Mouse (Mus musculus) myocyte (in vitro differentiated cells): ENCODE measurements around the gene Gm28308. TPM values are rescaled to one million over a fixed set of nuclear protein-coding genes. Genes with fewer than 3 reads are reported as not detected.

Experiments used
- H3K27me3 ChIP-seq: one replicate; pipeline ENCODE4 v1.6.1; 2011; ENCODE audit not compliant: control insufficient read depth, insufficient read depth, insufficient read length
- H3K36me3 ChIP-seq: one replicate; pipeline ENCODE4 v1.6.1; 2011; ENCODE audit not compliant: control insufficient read depth, insufficient read depth
- H3K4me2 ChIP-seq: one replicate; pipeline ENCODE4 v1.6.1; 2011; ENCODE audit warnings: low read depth, control low read depth
- H3K4me3 ChIP-seq: one replicate; pipeline ENCODE4 v1.5.1; 2011; ENCODE audit warnings: mild to moderate bottlenecking, control low read depth, moderate library complexity
- H3K79me2 ChIP-seq: one replicate; pipeline ENCODE4 v1.6.1; 2011; ENCODE audit not compliant: control insufficient read depth, insufficient read depth
- H3ac ChIP-seq: one replicate; pipeline ENCODE4 v1.6.1; 2011; ENCODE audit not compliant: control insufficient read depth, insufficient read length
- CEBPB ChIP-seq: IDR thresholded peaks from 2 replicates; pipeline ENCODE4 v1.6.1; 2011; ENCODE audit warnings: mild to moderate bottlenecking, moderate library complexity; ENCODE audit not compliant: poor library complexity, insufficient read depth, severe bottlenecking
- E2F4 ChIP-seq: IDR thresholded peaks from one replicate; pipeline ENCODE4 v1.6.1; 2011; ENCODE audit warnings: mild to moderate bottlenecking, control low read depth, moderate library complexity; ENCODE audit not compliant: insufficient read depth
- MAX ChIP-seq: IDR thresholded peaks from one replicate; pipeline ENCODE4 v1.6.1; 2011; ENCODE audit warnings: low read depth, mild to moderate bottlenecking, control low read depth
- MYOD1 ChIP-seq, 3 experiments: IDR thresholded peaks; one replicate each; pipeline ENCODE4 v1.6.1; 2011; ENCODE audit warnings: control low read depth in 2 of 3, low read depth in 2 of 3, mild to moderate bottlenecking in 2 of 3, moderate library complexity in 1 of 3; ENCODE audit not compliant: insufficient read length in 2 of 3, control insufficient read depth in 1 of 3
- MYOG ChIP-seq, 3 experiments: IDR thresholded peaks; one replicate each; pipeline ENCODE4 v1.6.1; 2011; ENCODE audit warnings: control low read depth in 2 of 3, low read depth in 2 of 3, mild to moderate bottlenecking in 2 of 3; ENCODE audit not compliant: insufficient read length in 2 of 3, control insufficient read depth in 1 of 3, insufficient read depth in 1 of 3
- POLR2A ChIP-seq: IDR thresholded peaks from one replicate; pipeline ENCODE4 v1.6.1; 2011; ENCODE audit warnings: low read depth, mild to moderate bottlenecking, control low read depth, moderate library complexity; ENCODE audit not compliant: insufficient read length
- POLR2AphosphoS2 ChIP-seq: IDR thresholded peaks from one replicate; pipeline ENCODE4 v1.6.1; 2011; ENCODE audit warnings: low read depth, control low read depth; ENCODE audit not compliant: insufficient read length
- REST ChIP-seq: IDR thresholded peaks from one replicate; pipeline ENCODE4 v1.6.1; 2011; ENCODE audit warnings: mild to moderate bottlenecking, control low read depth, moderate library complexity; ENCODE audit not compliant: insufficient read depth, insufficient read length
- SRF ChIP-seq: IDR thresholded peaks from one replicate; pipeline ENCODE4 v1.6.1; 2011; ENCODE audit warnings: low read depth; ENCODE audit not compliant: control insufficient read depth, insufficient read length
- TCF12 ChIP-seq: IDR thresholded peaks from one replicate; pipeline ENCODE4 v1.6.1; 2011; ENCODE audit warnings: mild to moderate bottlenecking, control low read depth; ENCODE audit not compliant: poor library complexity, insufficient read depth, severe bottlenecking
- TCF3 ChIP-seq: IDR thresholded peaks from one replicate; pipeline ENCODE4 v1.6.1; 2011; ENCODE audit warnings: low read depth, control low read depth; ENCODE audit not compliant: insufficient read length
- USF1 ChIP-seq: IDR thresholded peaks from one replicate; pipeline ENCODE4 v1.6.1; 2011; ENCODE audit warnings: low read depth, mild to moderate bottlenecking, control low read depth, moderate library complexity
- polyA plus RNA-seq: library from polyadenylated mRNA; unstranded; fragments of >200 nt; fragmentation: generic; extraction: Trizol; gene quantifications from one replicate; pipeline ENCODE4 v1.2.1, GENCODE M21; 2012; ENCODE audit warnings: missing spikeins

The Gm28308 gene
- polyA plus RNA-seq, 1 experiment: 0.52 TPM

DNA sequence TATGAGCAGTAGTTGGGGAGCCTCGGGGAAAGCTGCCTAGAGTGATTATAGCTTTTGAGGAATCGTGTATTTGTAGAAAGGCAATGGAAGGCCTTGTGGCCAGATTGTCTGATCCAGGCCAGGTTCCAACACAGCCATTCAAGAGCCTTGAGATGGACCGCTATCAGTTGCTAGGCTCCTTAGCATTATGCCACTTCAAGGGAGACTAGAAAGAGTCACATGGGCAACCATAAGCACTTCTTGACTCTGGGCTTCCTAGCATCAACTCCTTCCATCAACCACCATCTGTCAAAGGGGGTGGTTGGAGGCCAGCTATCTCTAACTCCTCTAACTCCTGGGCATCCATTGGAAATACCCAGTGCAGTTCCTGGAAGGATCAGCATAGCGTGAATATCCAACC is 36.7 kb upstream of the Gm28308 start:
- H3K79me2 ChIP-seq: peaks cover 32% of the 10 kb centered on the region
- peak overlapping the region; percentile 90 for H3K4me2 ChIP-seq
- H3K36me3 ChIP-seq: no peaks in the 10 kb centered on the region
- H3K27me3 ChIP-seq: no peaks in the 10 kb centered on the region
- TF ChIP-seq E2F4 (no peak), POLR2A (no peak), USF1 (no peak), MYOD1 (IDR thresholded peaks at IDR 0.05; ENCODE audit: control insufficient read depth in 1 of 3, insufficient read length in 2 of 3, low read depth in 2 of 3) (no peak), TCF3 (no peak), REST (no peak), MAX (no peak), POLR2AphosphoS2 (no peak), CEBPB (no peak)
- peak overlapping the region; percentile 90 for H3K4me3 ChIP-seq
- peak overlapping the region; percentile 27 for H3ac ChIP-seq

DNA sequence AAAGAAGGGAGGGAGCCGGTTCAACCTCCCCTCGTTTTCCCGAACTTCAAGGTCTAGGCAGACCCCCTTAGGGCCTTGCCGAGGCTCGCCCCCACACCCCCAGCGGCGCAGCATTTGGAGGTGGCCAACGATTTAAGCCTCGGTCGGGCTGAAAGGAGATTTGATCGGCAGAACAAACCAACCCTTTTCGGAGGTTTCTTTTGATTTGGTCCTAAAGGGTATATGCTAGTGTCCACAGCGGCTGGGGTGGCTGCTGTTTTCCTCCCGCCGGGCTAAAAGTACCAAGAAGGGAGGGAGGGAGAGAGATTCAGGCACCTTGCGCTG is 36.2 kb upstream of the Gm28308 start:
- Histone ChIP-seq H3K36me3 (no peaks in the 10 kb centered on the region), H3ac (peak overlapping the region; percentile 27), H3K79me2 (peaks cover 36% of the 10 kb centered on the region), H3K27me3 (no peaks in the 10 kb centered on the region), H3K4me3 (peak overlapping the region; percentile 90), H3K4me2 (peak overlapping the region; percentile 90)
- TF ChIP-seq POLR2A (no peak), REST (no peak), TCF3 (no peak), MYOD1 (IDR thresholded peaks at IDR 0.05; ENCODE audit: control insufficient read depth in 1 of 3, insufficient read length in 2 of 3, low read depth in 2 of 3) (no peak), TCF12 (no peak), POLR2AphosphoS2 (no peak), SRF (no peak), USF1 (no peak), E2F4 (no peak), MYOG (IDR thresholded peaks at IDR 0.05; ENCODE audit: control insufficient read depth in 1 of 3, insufficient read depth in 1 of 3, insufficient read length in 2 of 3, low read depth in 2 of 3) (no peak), MAX (no peak), CEBPB (no peak)

DNA sequence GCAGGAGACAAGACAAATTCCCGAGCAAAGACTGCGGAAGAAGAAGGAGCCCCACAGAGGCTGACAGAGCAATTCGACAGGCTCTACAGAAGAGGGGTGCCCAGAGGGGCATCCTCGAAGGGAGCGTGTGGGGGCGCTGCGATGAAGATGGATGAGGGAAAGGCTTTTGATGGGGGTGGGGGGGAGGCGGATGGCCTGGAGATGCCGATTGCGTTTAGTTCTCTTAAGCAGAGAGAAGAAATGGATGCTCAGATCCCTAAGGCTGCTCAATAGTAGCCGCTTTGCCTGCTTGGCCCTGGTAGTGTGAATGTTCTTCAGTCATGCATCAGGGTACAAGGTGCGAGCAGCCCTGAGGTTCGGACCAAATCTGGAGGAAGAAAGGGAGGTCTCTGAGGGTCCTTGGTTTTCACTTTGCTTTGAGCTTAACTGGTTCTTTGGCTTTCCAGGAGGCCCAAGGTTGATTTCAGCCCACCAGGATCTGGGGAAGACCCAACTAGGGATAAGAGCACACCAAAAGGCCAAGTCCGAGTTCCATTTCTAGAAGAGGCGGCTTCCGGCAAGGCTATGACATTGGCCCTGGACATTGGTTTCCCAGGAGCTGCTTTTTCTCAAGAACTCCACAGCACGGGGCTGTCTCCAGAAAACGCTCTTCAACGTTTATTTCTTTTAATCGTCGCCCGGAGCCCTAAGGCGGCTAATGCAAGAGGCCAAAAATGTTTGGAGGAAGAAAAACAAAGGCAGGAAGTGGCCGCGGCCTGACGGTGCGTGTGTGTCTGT is 35.7 kb upstream of the Gm28308 start:
- Histone ChIP-seq H3K36me3 (no peaks in the 10 kb centered on the region), H3K4me3 (peak overlapping the region; percentile 90), H3K27me3 (no peaks in the 10 kb centered on the region), H3K4me2 (peak overlapping the region; percentile 90), H3K79me2 (peaks cover 42% of the 10 kb centered on the region), H3ac (peak overlapping the region; percentile 27)
- TF ChIP-seq CEBPB (no peak), POLR2AphosphoS2 (peak; percentile 33), MAX (no peak), SRF (no peak), TCF3 (no peak), TCF12 (no peak), REST (no peak), MYOG (IDR thresholded peaks at IDR 0.05; ENCODE audit: control insufficient read depth in 1 of 3, insufficient read depth in 1 of 3, insufficient read length in 2 of 3, low read depth in 2 of 3) (no peak), USF1 (no peak), E2F4 (no peak), POLR2A (peak; percentile 26), MYOD1 (IDR thresholded peaks at IDR 0.05; ENCODE audit: control insufficient read depth in 1 of 3, insufficient read length in 2 of 3, low read depth in 2 of 3) (no peak)

DNA sequence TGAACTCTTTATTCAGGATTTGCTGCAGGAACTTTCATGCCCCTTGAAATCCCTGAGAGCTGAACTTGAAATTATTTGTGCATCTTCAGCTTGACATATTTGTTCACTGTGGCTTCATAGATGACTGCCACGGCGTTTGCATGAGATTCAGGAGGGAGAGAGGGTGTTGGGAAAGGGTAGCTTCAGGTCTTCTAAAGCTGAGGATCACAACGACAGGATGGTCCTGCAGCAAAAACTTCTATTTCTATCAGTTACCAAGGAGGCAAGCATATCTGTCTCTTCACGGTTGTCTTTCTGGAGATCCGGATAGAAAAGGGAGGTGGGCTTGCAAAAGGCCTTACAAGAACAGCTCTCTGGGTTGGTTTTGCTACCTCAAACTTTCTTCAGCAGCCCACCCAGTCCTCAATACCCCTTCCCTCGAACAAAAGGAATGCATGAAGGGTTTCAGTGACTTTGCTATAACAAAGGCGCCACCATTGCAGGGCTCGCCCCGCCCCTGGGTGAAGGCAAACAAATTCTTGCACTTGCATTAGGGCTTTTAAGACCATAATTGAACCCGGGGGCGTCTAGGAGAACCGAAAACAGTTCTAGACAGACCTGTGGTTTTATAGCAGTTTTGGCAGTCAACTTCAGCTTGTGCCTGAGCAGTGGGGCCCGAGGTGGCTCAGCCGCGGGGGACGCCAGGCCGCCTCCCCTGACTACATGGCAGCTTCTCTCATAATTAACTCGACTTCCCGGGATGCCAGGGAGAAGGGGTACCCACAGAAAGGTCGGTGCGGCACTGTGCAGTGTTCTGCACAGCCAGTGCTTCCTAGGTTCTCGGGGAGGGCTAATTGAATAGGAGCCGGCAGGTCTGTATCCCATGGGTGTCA is 34.9 kb upstream of the Gm28308 start:
- H3K4me3 ChIP-seq: peak overlapping the region; percentile 90
- TF ChIP-seq POLR2AphosphoS2 (no peak), POLR2A (no peak), TCF3 (no peak), TCF12 (no peak), CEBPB (no peak), MYOG (IDR thresholded peaks at IDR 0.05; ENCODE audit: control insufficient read depth in 1 of 3, insufficient read depth in 1 of 3, insufficient read length in 2 of 3, low read depth in 2 of 3) (no peak), REST (no peak), MYOD1 (IDR thresholded peaks at IDR 0.05; ENCODE audit: control insufficient read depth in 1 of 3, insufficient read length in 2 of 3, low read depth in 2 of 3) (no peak)
- no peak overlapping the region for H3ac ChIP-seq
- no peaks in the 10 kb centered on the region for H3K27me3 ChIP-seq
- peak overlapping the region; percentile 90 for H3K4me2 ChIP-seq
- H3K36me3 ChIP-seq: no peaks in the 10 kb centered on the region
- H3K79me2 ChIP-seq: peaks cover 46% of the 10 kb centered on the region

DNA sequence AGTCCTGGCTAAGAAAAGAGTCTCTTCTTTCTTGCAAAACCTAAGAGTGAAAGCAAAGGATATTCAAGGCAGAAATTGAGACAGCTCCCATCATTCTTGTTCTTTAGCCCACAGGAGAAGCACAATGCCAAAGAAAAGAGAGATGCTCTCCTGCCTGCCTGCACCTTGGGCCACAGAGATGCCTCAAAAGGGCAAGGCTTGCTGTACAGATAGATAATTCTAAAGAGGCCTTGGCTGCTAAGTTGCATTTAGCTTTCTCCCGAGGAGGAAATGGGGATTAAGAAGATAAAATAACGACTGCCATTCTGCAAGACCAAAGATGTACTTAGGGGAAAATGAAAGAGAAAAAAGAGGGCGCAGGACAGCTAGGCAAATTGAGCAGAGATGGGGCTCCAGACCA is 33.8 kb upstream of the Gm28308 start:
- Histone ChIP-seq H3K36me3 (no peaks in the 10 kb centered on the region), H3ac (peak overlapping the region; percentile 73), H3K4me3 (peak overlapping the region; percentile 90), H3K4me2 (peak overlapping the region; percentile 90), H3K27me3 (no peaks in the 10 kb centered on the region), H3K79me2 (peaks cover 49% of the 10 kb centered on the region)
- TF ChIP-seq POLR2AphosphoS2 (no peak), SRF (no peak)
